Mouse (Mus musculus) megakaryocyte, embryonic 14.5 days (primary cell): ENCODE results near the gene Sbf1. TPM values are rescaled to one million over a fixed set of nuclear protein-coding genes. Genes with fewer than 3 reads are reported as not detected.
A peak's percentile ranks its signal among the peaks of the same experiment; 100 is the strongest.

Source experiments
- H3K27me3 ChIP-seq: replicated peaks from 2 replicates; pipeline ENCODE3; 2012; ENCODE audit warnings: inconsistent platforms
- H3K36me3 ChIP-seq: replicated peaks from 2 replicates; pipeline ENCODE3; 2012; ENCODE audit warnings: low read length, inconsistent platforms, mixed read lengths
- H3K4me1 ChIP-seq: 2 replicates; pipeline ENCODE4 v1.6.1; 2012; ENCODE audit warnings: inconsistent platforms
- H3K4me3 ChIP-seq: replicated peaks from 2 replicates; pipeline ENCODE3; 2012; ENCODE audit warnings: moderate library complexity, mild to moderate bottlenecking, inconsistent platforms
- H3K9me3 ChIP-seq: 2 replicates; pipeline ENCODE4 v1.6.1; 2012; ENCODE audit warnings: inconsistent platforms
- FLI1 ChIP-seq: IDR thresholded peaks from 2 replicates; pipeline ENCODE4 v1.6.1; 2012; ENCODE audit warnings: low read length, inconsistent platforms, mixed read lengths
- GATA1 ChIP-seq: IDR thresholded peaks from 3 replicates; pipeline ENCODE4 v1.6.1; 2012; ENCODE audit warnings: mixed read lengths, low read length, inconsistent platforms, borderline replicate concordance
- polyA plus RNA-seq: library from polyadenylated mRNA; stranded (reverse); fragments of >175 nt; gene quantifications from 2 replicates; pipeline ENCODE4 v1.2.3, GENCODE M21; 2012; ENCODE audit warnings: low replicate concordance; ENCODE audit not compliant: insufficient read depth

Sbf1 gene
- polyA plus RNA-seq, 1 experiment, result 172 TPM

DNA sequence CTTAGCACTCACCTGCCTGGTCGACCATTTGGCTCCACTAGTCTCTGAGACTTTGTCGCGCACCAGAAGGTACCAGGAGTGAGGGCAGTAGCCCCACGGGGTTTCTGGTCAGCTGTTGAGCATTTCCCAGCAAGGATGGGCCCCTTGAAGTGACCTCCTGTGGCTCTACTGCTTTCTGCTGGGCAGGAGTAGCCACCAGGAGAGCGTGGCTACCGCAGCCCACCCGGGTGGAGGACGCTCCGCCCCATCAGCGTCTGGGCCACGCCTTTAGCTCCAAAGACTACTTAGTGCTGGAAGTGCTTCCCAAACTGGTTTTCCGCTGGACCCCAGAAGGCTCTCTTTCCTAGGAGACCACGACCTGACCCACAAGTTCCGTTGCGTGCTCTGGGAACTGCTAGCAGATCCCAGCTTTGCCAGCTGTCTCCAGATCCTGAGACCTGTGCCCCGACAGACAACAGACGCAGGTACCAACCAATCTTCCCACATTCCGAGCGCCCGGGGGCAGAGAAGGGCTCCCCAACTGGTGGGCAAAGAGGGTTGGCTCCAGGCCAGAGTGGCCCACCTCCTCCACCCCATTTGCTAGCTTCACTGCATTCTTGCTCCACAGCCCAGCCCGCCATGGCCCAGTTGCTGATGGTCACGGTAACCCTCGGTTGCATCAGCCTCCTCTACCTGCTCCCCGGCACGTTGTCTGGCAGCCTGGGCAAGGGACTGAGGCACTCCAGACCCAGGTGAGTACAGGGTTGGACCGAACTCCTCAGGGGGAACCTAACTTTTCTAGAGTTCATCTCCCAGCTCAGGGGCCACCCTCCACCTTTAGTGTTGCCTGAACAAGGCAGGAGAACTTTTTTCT lies 7.8 kb upstream of the Sbf1 start, which contains the start of gene Adm2:
Gene Adm2, plus strand, starts transcription at position 51 of the 853 bp plus-strand sequence.
- TF ChIP-seq FLI1 (no peak), GATA1 (no peak)
- peaks cover 44% of the 10 kb centered on the region for H3K27me3 ChIP-seq

DNA sequence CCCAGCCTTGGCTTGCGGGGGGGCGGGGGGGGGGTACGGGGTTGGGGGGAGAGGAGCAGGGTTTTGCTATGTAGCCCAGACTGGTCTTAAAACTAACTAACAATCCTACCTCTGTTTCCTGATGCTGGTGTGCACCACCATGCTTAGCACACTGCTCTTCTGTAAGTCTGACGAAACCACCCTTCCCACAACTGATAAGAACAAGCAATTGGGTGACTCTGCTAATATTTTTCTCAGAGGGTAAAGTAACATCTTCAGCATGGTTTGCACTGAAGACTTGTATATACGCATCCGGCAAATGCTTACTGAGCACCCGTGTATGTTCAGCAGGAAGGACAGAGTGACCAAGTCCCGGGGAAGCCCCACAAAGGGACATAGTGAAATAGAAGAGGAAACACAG lies 6.2 kb upstream of the Sbf1 start:
- peak; percentile 84; the same call in 2 of the 3 replicates for TF ChIP-seq GATA1
- no peak for TF ChIP-seq FLI1
- H3K9me3 ChIP-seq, result no peaks in the 10 kb centered on the region
- peak overlapping the region; percentile 69 for H3K4me3 ChIP-seq
- peaks cover 34% of the 10 kb centered on the region for H3K27me3 ChIP-seq
- H3K4me1 ChIP-seq, result peaks cover 36% of the 10 kb centered on the region
- H3K36me3 ChIP-seq, result no peaks in the 10 kb centered on the region

More for the DNA sequence above, 7.8 kb upstream of the Sbf1 start, which contains the start of gene Adm2:
- H3K4me1 ChIP-seq, result peaks cover 35% of the 10 kb centered on the region
- no peaks in the 10 kb centered on the region for H3K9me3 ChIP-seq
- H3K36me3 ChIP-seq, result no peaks in the 10 kb centered on the region
- H3K4me3 ChIP-seq, result peak within 1 kb of the TSS; percentile 85

DNA sequence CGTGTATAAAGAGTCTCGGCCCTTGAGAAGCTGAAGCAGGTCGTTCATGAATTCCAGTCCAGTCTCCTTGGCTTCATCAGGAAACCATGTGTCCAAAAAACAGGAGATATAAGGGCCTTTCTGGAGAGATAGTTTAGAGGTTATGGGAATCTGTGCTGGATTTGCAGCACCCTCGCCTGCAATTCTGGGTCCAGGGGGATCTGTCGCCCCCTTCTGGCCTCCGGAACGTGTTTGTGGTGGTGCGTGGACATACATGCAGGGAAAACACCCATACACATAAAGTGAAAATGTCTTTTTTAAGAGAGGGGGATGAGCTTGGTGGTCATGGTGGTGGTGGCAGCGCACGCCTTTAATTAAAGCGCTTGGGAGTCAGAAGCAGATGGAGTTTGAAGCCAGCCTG lies 1.0 kb upstream of the Sbf1 start:
- no peaks in the 10 kb centered on the region for H3K27me3 ChIP-seq
- peak overlapping the region; percentile 100 for H3K4me3 ChIP-seq
- H3K36me3 ChIP-seq, result peaks cover 5% of the 10 kb centered on the region
- H3K9me3 ChIP-seq, result no peaks in the 10 kb centered on the region
- peaks cover 54% of the 10 kb centered on the region for H3K4me1 ChIP-seq
- TF ChIP-seq GATA1, result no peak
- TF ChIP-seq FLI1, result no peak

DNA sequence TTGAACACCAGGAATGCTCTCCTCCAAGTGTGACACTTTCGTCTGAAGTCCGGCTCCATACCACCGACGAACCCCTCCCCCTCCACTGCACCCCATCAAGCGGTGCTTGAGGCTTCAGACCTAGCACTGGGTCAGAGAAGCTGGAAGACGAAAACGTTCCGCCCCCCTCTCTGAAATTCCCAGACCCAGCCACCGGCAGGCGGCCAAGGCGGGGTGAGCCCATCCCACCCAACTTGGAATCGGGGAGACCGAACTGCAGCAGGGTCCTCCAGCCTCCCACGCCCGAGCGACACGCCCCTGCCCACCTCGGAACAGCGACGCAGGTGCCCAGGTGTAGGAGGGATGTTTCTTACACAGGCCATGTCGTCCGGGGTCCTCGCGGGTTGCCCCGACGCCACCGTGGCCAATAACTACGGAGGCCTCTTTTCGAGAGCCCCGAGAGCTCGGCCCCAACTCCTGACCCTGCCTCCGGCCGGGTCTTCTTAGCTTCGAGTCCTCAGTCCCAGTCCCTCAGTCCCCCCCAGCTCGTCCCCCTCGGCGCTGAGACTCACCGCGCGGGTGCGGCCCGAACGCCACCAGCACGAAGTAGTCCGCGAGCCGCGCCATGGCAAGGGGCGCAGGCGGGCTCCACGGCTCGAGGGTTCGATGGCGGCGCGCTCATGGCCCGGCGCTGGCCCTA lies 461 bp downstream of the Sbf1 start:
- no peaks in the 10 kb centered on the region for H3K27me3 ChIP-seq
- TF ChIP-seq FLI1 (no peak), GATA1 (no peak)
- H3K9me3 ChIP-seq, result no peaks in the 10 kb centered on the region
- H3K4me1 ChIP-seq, result peaks cover 60% of the 10 kb centered on the region
- peaks cover 5% of the 10 kb centered on the region for H3K36me3 ChIP-seq
- H3K4me3 ChIP-seq, result peak overlapping the region; percentile 100

DNA sequence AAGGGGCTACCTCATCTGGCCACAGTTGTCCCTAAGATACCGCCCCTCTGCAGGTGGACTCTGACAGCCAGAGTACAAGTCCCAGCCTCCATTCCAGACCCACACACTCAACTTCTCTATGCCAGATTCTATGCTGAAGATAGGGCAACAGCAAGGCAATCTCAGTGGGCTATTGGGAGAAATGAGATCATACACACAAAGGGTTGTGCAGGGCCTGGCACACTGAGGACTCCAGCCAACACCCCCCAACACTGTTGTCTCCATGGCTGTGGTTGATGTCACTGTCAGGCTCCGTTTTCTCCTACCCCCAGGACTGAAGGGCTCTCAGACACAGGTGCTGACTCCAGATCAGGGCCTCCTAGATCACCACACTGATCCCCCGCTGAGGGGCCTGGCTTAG lies 1.0 kb downstream of the Sbf1 start:
- H3K4me1 ChIP-seq, result peaks cover 66% of the 10 kb centered on the region
- H3K9me3 ChIP-seq, result no peaks in the 10 kb centered on the region
- peak overlapping the region; percentile 100 for H3K4me3 ChIP-seq
- H3K36me3 ChIP-seq, result peaks cover 5% of the 10 kb centered on the region
- H3K27me3 ChIP-seq, result no peaks in the 10 kb centered on the region
- no peak for TF ChIP-seq FLI1
- no peak for TF ChIP-seq GATA1

DNA sequence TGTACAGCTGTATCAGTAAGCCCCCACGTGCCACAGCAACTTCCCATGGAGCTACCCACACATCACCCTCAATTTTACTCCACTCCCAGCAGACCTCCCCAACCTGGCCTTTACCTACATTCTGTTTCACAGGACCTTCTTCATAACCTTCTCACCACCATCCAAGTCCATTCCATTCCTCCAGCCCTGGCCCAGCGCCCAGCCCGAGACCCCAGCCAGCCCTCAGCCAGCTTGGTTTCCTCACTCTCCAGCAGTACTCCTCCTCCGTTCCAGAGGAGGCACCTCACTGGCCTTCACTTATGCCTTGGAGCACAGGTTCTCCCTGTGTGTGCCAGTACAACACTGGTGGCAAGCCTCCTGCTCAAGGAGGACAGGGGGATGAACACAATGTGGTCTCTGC lies 1.8 kb downstream of the Sbf1 start:
- Histone ChIP-seq H3K27me3 (no peaks in the 10 kb centered on the region), H3K4me1 (peaks cover 73% of the 10 kb centered on the region), H3K9me3 (no peaks in the 10 kb centered on the region), H3K36me3 (peaks cover 7% of the 10 kb centered on the region), H3K4me3 (peak overlapping the region; percentile 100)
- TF ChIP-seq GATA1, result no peak
- TF ChIP-seq FLI1, result no peak

DNA sequence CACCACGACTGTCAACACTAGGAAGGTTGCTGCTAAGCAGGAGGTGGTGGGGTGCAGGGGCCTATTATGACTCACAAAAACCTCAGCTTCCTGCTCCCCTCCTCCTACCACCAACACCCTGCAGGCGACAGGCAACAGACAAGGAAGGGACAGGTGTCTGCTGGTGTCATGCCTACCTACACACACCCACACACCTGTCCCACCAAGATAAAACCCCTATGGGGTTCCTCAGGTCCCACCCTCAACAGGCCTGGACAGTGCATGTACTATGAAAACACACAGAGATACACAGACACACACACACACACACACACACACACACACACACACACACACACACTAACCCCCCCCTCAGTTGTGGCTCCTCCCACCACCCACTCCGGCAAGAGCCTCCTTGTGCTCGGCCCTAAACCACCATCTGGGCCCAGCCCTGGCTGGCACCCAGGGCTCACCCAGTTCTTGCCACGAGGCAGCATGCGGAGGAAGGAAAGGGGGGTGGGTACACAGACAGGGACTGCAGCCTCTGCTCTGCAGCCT lies 5.1 kb downstream of the Sbf1 start:
- Histone ChIP-seq H3K9me3 (no peaks in the 10 kb centered on the region), H3K4me3 (peak overlapping the region; percentile 73), H3K27me3 (no peaks in the 10 kb centered on the region), H3K4me1 (peaks cover 84% of the 10 kb centered on the region), H3K36me3 (peaks cover 39% of the 10 kb centered on the region)
- TF ChIP-seq GATA1 (no peak), FLI1 (no peak)

DNA sequence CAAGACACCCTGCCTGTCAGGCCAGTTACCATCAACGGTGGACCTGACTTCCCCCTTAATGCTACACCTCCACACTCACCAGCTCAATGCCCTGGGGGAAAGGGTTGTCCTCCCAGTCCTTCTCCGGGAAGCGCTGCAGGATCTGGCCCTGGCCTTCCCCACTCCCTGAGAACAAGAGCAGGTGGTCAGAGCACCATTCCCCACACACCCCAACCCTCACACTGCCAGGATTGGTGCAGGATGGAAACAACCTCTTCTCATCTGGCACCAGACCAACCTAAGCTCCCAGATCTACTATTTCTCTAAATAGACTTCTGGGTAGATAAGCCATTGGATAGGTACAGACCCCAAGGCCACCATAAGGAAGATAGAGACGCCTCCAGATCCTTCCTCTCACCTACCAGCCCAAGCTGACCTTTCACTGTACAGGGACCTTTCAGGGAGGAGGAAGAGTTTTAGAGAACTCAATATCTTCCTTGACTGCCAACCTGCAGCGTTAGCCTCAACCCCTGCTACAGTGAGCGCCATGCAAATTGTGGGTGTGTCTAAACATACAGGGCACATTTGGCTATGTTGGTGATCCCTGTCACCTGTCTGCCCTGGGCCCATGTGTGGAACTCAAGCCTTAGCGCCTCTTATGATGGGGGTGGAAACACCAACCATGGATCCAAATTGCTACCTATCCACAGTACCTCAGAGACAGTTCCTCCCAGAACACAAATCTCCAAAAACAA lies 6.5 kb downstream of the Sbf1 start:
- H3K27me3 ChIP-seq, result no peaks in the 10 kb centered on the region
- peaks cover 53% of the 10 kb centered on the region for H3K36me3 ChIP-seq
- TF ChIP-seq FLI1 (no peak), GATA1 (no peak)
- H3K4me1 ChIP-seq, result peaks cover 79% of the 10 kb centered on the region
- H3K9me3 ChIP-seq, result no peaks in the 10 kb centered on the region
- no peak overlapping the region for H3K4me3 ChIP-seq

DNA sequence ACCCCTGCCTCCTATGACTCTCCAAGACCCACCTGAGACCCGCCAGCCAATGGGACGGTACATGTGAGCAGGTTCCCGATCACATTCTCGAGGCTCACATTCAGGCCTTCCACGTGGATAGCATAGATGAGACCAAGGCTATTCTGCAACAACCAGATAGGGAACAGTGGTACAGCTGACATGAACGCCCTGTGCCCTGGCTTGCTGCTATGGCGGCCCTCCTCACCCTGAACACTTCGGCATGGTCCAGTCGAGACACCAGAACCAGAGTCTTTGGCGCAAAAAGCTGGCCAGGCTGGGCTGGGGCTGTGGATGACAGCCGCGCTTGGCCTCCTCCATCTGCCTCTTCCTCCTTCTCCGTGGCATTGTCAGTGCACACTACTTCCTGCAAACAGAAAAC lies 7.7 kb downstream of the Sbf1 start:
- TF ChIP-seq GATA1 (no peak), FLI1 (no peak)
- Histone ChIP-seq H3K4me1 (peaks cover 77% of the 10 kb centered on the region), H3K9me3 (no peaks in the 10 kb centered on the region), H3K27me3 (no peaks in the 10 kb centered on the region), H3K36me3 (peaks cover 62% of the 10 kb centered on the region), H3K4me3 (no peak overlapping the region)
